Comparison of ENCODE assay signal across 10 mouse cellular contexts in genomic region chr7:136294445-136294844, GRCm38 (mm10).
DNase-seq lines count a peak whose midpoint lies in the region; ATAC-seq and TF ChIP-seq lines count a peak whose summit lies in the region.
"Had no signal": no experiment of that assay in that cellular context is flagged by ENCODE, and none has a peak within 500 bp of the region (broad histone marks: within the 10 kb centered on the region; RNA-seq: fewer than 3 reads in every experiment).

No protein-coding gene starts in this region.

- H3K4me1 ChIP-seq in forebrain, embryonic 11.5 days (replicated peaks; ENCODE audit: control insufficient read depth, insufficient read depth, low read length), result no peaks in the 10 kb centered on the region
- H3K4me1 ChIP-seq in forebrain, embryonic 10.5 days, result no peaks in the 10 kb centered on the region; the same call in 1 of the 2 replicates
- H3K4me1 ChIP-seq in lung, embryonic 14.5 days (ENCODE audit: insufficient read depth), result no peaks in the 10 kb centered on the region

- no peak overlapping the region for H3K9ac ChIP-seq in forebrain, embryonic 11.5 days (ENCODE audit: low read length)
- H3K9ac ChIP-seq in lung, embryonic 14.5 days, result no peak overlapping the region

- no peak overlapping the region for H3K4me2 ChIP-seq in forebrain, embryonic 11.5 days (ENCODE audit: low read depth, low read length, severe bottlenecking)
- H3K4me2 ChIP-seq in lung, embryonic 14.5 days, result no peak overlapping the region

- H3K9me3 ChIP-seq in forebrain, embryonic 11.5 days (ENCODE audit: control insufficient read depth, low read length), result no peaks in the 10 kb centered on the region
- no peaks in the 10 kb centered on the region for H3K9me3 ChIP-seq in forebrain, embryonic 10.5 days
- H3K9me3 ChIP-seq in lung, embryonic 14.5 days (ENCODE audit: low read depth, low read length), result no peaks in the 10 kb centered on the region

- H3K4me3 ChIP-seq in forebrain, embryonic 11.5 days (ENCODE audit: low read depth, low read length), result no peak overlapping the region
- H3K4me3 ChIP-seq in forebrain, embryonic 10.5 days, result no peak overlapping the region
- no peak overlapping the region for H3K4me3 ChIP-seq in lung, embryonic 14.5 days (ENCODE audit: low read depth, low read length)

- WGBS in forebrain, embryonic 11.5 days, result 43% methylated on average over 4 of the region's 4 CpGs
- WGBS in forebrain, embryonic 10.5 days, result 43% methylated on average over 4 of the region's 4 CpGs
- 37% methylated on average over 4 of the region's 4 CpGs for WGBS in lung, embryonic 14.5 days

- H3K36me3 ChIP-seq in forebrain, embryonic 11.5 days (ENCODE audit: control insufficient read depth, insufficient read depth, low read length), result no peaks in the 10 kb centered on the region
- H3K36me3 ChIP-seq in forebrain, embryonic 10.5 days (replicated peaks), result no peaks in the 10 kb centered on the region
- H3K36me3 ChIP-seq in lung, embryonic 14.5 days (ENCODE audit: insufficient read depth), result no peaks in the 10 kb centered on the region

- no peak for ATAC-seq in forebrain, embryonic 11.5 days (replicated peaks; ENCODE audit: low FRiP score)
- no peak for ATAC-seq in lung, embryonic 14.5 days (ENCODE audit: insufficient read depth)
- ATAC-seq: CD4-positive, CD25-positive, alpha-beta regulatory T cell, adult 4 months; inflammation-experienced regulatory T-cells, adult 6 months had no signal

- peak; percentile 66 for TF ChIP-seq CTCF in lung, embryonic 14.5 days (IDR thresholded peaks at IDR 0.05; ENCODE audit: low read depth)

- no peaks in the 10 kb centered on the region for H3K27me3 ChIP-seq in forebrain, embryonic 11.5 days (ENCODE audit: control insufficient read depth, insufficient read depth, low read length)
- H3K27me3 ChIP-seq in forebrain, embryonic 10.5 days (ENCODE audit: poor library complexity, severe bottlenecking), result no peaks in the 10 kb centered on the region; the same call in 1 of the 2 replicates
- no peaks in the 10 kb centered on the region for H3K27me3 ChIP-seq in lung, embryonic 14.5 days (ENCODE audit: insufficient read depth, low read length)

- no peak overlapping the region for H3K27ac ChIP-seq in forebrain, embryonic 11.5 days (ENCODE audit: low read depth, low read length)
- H3K27ac ChIP-seq in forebrain, embryonic 10.5 days, result no peak overlapping the region
- H3K27ac ChIP-seq in lung, embryonic 14.5 days (ENCODE audit: low read depth), result no peak overlapping the region

- DNase-seq in forebrain, embryonic 11.5 days (ENCODE audit: low spot score), result peak; percentile 59
- no peak for DNase-seq in forebrain, embryonic 10.5 days (ENCODE audit: extremely low spot score, low spot score)
- peak; percentile 59 for DNase-seq in lung, embryonic 14.5 days
- no peak for DNase-seq in lung, postnatal 25 days (ENCODE audit: low spot score)
- DNase-seq in embryo, embryonic 10 days (ENCODE audit: low spot score), result peak; percentile 70
- peak; percentile 41 for DNase-seq in mesoderm, embryonic 11.5 days (ENCODE audit: low read depth, low spot score)
- DNase-seq in cerebellum, adult 9-10 months, result no peak
- DNase-seq in frontal cortex, postnatal 14 days (ENCODE audit: low spot score in 2 of 2), result no peak

Comparison
In these comparisons a context has a peak if more than half of its experiments do, and no peak if none do; other contexts are left out.
1. DNase-seq: peak in forebrain, embryonic 11.5 days (single experiment), lung, embryonic 14.5 days (single experiment), embryo, embryonic 10 days (single experiment) and mesoderm, embryonic 11.5 days (single experiment); none in forebrain, embryonic 10.5 days (single experiment), lung, postnatal 25 days (single experiment), cerebellum, adult 9-10 months (single experiment) and frontal cortex, postnatal 14 days (0 of 2).